Mouse (Mus musculus): ENCODE data around the gene Irf2.

Irf2 gene

GRCm38 (mm10) chr8:46843855-46844254 is 104.3 kb downstream of the Irf2 start:
- DNase-seq (ENCODE audit: low read depth, low spot score), result no peak

- DNase-seq (ENCODE audit: low read depth, low spot score), result no peak
These were observed 104.9 kb downstream of the Irf2 start for GRCm38 (mm10) chr8:46844371-46844973.

DNA sequence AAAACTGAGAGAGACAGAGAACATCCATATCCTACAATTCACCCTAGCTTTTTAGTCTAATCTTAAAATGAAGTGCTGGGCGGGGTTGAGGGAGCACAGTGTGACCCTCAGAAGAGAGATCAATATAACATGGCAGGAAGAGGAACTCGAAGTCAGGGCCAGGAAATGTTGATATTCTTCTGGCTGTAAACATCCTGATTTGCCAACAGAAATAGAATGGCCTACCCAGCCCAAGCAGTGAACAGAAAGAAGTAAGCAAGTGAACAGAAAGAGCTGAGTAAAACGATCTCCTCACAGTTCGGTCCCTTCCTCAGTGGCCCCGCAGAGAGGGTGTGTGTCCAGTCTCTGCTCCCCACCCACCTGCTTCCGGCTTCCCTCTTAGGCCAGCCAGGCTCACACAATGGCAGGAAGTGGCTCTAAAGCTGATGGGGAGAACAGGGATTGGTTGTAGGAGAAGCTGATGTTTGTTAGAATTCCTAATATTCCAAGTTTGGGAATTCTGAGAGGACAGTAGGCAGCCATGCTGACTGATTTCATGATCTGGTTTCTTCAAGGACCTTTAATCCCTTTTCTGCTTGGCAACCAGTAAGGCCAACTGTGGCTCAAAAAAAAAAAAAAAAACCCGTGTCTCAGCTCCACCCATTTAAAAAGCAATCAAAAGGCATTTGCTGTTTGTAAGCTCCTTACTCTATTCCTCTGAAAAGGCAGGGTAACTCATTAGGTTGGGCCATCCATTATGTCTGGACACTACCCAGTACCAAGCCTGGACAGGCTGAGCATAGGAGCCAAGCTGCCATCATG is 105.6 kb downstream of the Irf2 start:
- DNase-seq (ENCODE audit: low read depth, low spot score), result no peak

DNA sequence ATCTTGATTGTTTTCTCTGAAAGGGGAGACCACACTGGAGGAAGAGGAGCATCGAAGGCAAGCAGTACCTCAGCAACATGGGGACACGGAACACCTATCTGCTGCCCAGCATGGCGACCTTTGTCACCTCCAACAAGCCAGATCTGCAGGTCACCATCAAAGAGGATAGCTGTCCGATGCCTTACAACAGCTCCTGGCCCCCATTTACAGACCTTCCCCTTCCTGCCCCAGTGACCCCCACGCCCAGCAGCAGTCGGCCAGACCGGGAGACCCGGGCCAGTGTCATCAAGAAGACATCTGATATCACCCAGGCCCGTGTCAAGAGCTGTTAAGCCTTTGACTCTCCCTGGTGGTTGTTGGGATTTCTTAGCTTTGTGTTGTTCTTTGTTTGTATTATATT is 106.4 kb downstream of the Irf2 start:
- no peak for DNase-seq (ENCODE audit: low read depth, low spot score)

GRCm38 (mm10) chr8:46846893-46847292 is 107.4 kb downstream of the Irf2 start:
- no peak for DNase-seq (ENCODE audit: low read depth, low spot score)

- no peak for DNase-seq (ENCODE audit: low read depth, low spot score)
These were observed 108.6 kb downstream of the Irf2 start for GRCm38 (mm10) chr8:46848011-46848641.

DNA sequence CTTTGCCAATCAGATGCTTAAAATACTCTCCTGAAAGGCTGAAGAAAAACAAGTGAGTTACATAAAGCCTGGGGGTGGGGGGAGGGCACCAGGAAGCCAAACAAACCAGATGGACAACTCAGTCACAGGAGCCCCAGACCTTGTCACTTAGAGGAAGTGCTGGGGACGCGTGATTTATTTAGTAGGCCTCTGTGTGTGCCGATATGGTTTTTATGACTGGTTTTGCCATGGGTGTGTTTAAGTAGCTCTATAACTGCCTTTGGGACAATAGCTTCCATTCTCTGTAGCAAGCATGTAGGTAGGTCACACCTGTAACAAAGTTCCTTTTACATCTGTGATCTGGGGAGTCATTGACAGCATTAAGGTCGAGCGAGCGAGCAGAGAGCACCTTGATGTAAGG is 109.4 kb downstream of the Irf2 start:
- no peak for DNase-seq (ENCODE audit: low read depth, low spot score)

DNA sequence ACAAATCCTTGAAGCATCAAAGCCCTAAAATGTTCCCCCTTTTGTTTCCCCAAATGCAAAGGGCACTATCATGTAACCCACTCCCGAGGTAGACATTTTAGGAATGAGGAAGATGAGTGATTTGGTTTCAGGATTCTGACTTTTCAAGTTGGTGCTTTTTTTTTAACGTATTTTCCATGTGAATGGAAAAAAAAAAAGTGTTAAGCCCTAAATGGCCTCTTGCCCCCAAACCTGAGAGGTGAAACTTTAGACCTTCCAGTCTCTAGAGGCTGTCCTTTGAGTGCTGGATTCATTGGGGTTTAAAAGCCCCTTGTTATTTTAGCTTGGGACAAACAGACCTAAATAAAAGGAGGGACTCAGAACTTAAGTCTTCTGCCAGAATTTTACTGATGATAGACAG is 109.9 kb downstream of the Irf2 start:
- no peak for DNase-seq (ENCODE audit: low read depth, low spot score)

- no peak for DNase-seq (ENCODE audit: low read depth, low spot score)
These were observed 110.8 kb downstream of the Irf2 start for GRCm38 (mm10) chr8:46850258-46850897.

GRCm38 (mm10) chr8:46851560-46851959 is 112.0 kb downstream of the Irf2 start:
- DNase-seq (ENCODE audit: low read depth, low spot score), result no peak

- DNase-seq (ENCODE audit: low read depth, low spot score), result no peak
These were observed 112.8 kb downstream of the Irf2 start for GRCm38 (mm10) chr8:46852377-46852776.

- no peak for DNase-seq (ENCODE audit: low read depth, low spot score)
These were observed 119.8 kb downstream of the Irf2 start for GRCm38 (mm10) chr8:46859164-46859846.

- no peak for DNase-seq (ENCODE audit: low read depth, low spot score)
These were observed 120.3 kb downstream of the Irf2 start for GRCm38 (mm10) chr8:46859847-46860167.

DNA sequence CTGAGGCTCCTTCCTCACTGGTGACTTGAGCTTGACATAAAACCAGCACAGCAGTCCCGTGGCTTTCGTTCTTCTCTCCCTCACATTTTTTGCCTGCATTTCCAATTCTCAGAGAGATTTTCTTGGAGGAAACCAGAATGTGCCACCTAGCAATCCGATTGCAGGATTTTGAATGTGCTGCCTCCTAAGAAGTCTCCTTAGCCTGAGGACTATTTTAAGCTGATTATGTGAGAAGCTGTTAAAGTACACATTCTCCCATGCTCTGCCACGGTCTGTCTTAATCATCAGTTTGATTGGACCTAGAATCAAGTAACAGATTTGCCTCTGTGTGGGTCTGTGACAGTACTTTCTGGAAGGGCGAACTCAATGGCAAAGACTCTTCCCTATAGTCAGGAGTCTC is 123.0 kb downstream of the Irf2 start:
- no peak for DNase-seq (ENCODE audit: low read depth, low spot score)

DNA sequence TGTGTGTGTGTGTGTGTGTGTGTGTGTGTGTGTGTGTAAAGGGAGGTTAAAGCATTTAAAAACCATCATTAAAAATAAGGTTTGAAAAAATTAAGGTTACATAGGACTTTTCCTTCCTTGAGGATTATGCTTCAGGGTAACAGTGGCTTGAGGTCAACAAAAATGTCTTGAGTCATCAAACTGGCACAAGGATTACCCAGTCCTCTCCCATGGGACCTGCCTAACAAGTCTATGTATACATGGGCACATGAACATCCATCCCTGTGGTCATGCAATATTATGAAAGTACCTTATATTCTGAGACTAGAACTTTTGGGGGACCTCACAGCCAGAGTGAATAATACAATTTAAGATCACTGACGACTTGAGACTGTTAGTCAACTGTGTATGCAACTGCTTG is 125.9 kb downstream of the Irf2 start:
- no peak for DNase-seq (ENCODE audit: low read depth, low spot score)

DNA sequence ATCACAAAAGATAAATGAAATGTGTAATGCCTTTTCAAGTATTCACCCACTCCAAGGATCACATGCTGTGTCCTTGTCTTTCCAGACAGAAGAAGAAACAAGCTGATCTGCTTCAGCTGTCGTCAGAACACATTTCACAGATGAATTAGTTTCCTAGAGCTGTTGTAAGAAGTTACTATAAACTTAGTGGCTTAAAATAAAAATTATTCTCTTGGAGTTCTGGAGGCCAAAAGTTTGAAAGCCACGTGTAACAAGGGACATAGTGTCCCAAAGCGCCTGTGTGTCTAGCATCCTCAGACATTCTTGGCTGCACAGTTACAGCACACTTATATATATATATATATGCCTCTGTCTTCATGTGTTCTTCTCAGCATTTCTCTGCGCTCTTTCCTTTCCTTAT is 127.9 kb downstream of the Irf2 start:
- no peak for DNase-seq (ENCODE audit: low read depth, low spot score)

- no peak for DNase-seq (ENCODE audit: low read depth, low spot score)
These were observed 129.0 kb downstream of the Irf2 start for GRCm38 (mm10) chr8:46868346-46869065.

DNA sequence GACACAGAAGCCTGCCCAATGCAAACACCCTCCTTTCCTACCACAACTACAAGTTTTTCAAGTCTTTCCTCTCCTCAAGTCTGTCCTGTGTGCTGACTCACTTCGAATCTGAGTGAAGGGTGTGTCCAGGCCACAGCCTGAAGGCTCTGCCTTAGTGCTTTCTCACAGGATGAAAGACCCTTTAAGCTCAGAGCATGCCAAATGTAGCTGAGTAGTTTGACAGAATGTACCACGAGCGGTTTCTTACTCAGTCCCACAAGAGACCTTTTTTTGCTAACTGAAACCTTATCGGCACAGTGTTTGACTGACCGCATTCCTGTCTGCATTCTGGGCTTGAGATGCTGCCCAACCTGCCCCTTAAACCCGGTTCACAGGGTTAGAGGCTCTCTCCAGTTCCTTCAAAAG is 130.0 kb downstream of the Irf2 start:
- DNase-seq (ENCODE audit: low read depth, low spot score), result no peak

- DNase-seq (ENCODE audit: low read depth, low spot score), result no peak
These were observed 131.6 kb downstream of the Irf2 start for GRCm38 (mm10) chr8:46871086-46871485.

DNA sequence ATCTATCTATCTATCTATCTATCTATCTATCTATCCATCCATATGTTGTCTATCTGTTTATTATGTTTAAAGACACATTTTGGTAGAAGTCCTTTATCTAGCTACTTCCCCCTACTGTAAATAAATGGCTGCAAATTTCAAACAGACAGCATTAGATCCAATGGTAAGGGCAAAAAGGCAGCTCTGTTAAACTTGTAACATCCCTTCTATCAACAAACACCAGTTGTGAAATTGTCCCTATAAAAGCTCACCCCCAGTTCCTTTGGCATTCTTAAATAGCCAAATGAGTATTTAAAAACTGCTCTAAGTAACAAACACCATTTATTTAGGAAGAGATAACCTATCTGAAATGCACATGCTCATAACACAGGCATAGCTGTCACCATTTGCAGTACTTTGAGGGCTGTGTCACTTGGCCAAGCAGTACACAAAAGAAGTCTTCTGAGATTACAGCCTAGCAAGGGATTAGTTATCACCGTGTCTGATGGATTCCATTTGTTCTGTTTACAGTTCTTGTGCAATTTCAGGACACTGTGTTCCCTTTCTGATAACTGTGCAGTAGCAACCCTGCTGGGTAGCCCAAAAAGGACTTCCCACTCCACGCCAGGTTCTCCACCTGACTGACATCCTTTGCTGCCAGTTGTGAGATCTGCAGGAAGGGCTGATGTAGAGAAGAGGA is 136.2 kb downstream of the Irf2 start:
- DNase-seq (ENCODE audit: low read depth, low spot score), result no peak

DNA sequence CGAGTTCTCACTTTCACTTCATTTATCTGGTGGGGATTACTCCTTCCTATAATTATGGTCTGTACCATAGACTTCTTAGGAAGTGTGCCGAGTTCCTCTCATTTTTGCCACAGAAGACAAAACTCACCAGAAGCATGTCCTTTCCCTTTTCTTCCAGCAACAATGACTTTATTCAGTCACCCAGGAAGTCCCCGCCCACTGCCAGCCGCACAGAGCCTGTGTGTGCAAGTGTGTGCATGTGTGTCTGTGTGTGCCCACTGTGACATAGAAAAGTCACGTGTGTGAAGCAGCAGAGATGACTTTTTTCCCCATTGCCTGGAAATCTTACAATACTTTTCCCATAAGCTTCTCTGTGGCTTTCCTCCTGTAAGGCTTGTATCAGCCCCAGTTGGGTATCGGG is 141.8 kb downstream of the Irf2 start:
- no peak for DNase-seq (ENCODE audit: low read depth, low spot score)

Measured in telencephalon, adult 2 months (tissue).